Mouse (Mus musculus) adrenal gland, postnatal 10 days (tissue): ENCODE results near the gene Mcemp1. TPM values are rescaled to one million over a fixed set of nuclear protein-coding genes. Genes with fewer than 3 reads are reported as not detected.

Source experiments
- total RNA-seq, 2 experiments: library from RNA; stranded (reverse); gene quantifications; 2 replicates each; pipeline ENCODE4 v1.2.3; 2021

The Mcemp1 gene
- total RNA-seq, 2 experiments from 2014 or later: 1.2 to 1.7 TPM

Other genes with a start within 250 kb of the Mcemp1 start
- gene Pex11g, start 198.1 kb upstream of the Mcemp1 start, total RNA-seq: 10 to 100 TPM; 13.3 to 16.1 TPM
- gene Tex45, start 194.9 kb upstream of the Mcemp1 start, total RNA-seq: under 1 TPM in 1 of 2 experiments, not detected in 1; 0.27 TPM
- 10 to 100 TPM; 23.9 to 25.3 TPM for gene Zfp358, start 172.6 kb upstream of the Mcemp1 start, total RNA-seq
- gene Mcoln1, start 165.3 kb upstream of the Mcemp1 start, total RNA-seq: 10 to 100 TPM; 30.2 to 37.6 TPM
- gene Pnpla6, start 150.4 kb upstream of the Mcemp1 start, total RNA-seq: 10 to 100 TPM; 24.2 to 39.3 TPM
- gene C330021F23Rik, start 97.8 kb upstream of the Mcemp1 start, total RNA-seq: 1 to 10 TPM in 1 of 2 experiments, under 1 TPM in 1; 0.61 to 1.9 TPM
- gene Camsap3, start 78.5 kb upstream of the Mcemp1 start, total RNA-seq: 10 to 100 TPM in 1 of 2 experiments, 1 to 10 TPM in 1; 9.1 to 13.8 TPM
- 10 to 100 TPM; 33.1 to 33.9 TPM for gene Xab2, start 44.4 kb upstream of the Mcemp1 start, total RNA-seq
- 100 to 1,000 TPM; 104 to 118 TPM for gene Pet100, start 44.2 kb upstream of the Mcemp1 start, total RNA-seq
- not detected for gene Pcp2, start 40.2 kb upstream of the Mcemp1 start, total RNA-seq
- 10 to 100 TPM; 70.1 to 89.1 TPM for gene Stxbp2, start 34.8 kb upstream of the Mcemp1 start, total RNA-seq
- 10 to 100 TPM in 1 of 2 experiments, 1 to 10 TPM in 1; 3.7 to 33.4 TPM for gene Retn, start 10.0 kb upstream of the Mcemp1 start, total RNA-seq
- gene Fcor, start 6.6 kb downstream of the Mcemp1 start, total RNA-seq: 10 to 100 TPM; 28.3 to 29.9 TPM
- 10 to 100 TPM; 19.5 to 23.1 TPM for gene Trappc5, start 10.5 kb downstream of the Mcemp1 start, total RNA-seq
- 1 to 10 TPM; 2.5 to 3.4 TPM for gene Fcer2a, start 28.4 kb downstream of the Mcemp1 start, total RNA-seq
- gene Clec4g, start 54.9 kb downstream of the Mcemp1 start, total RNA-seq: 10 to 100 TPM in 1 of 2 experiments, 1 to 10 TPM in 1; 7.4 to 14.3 TPM
- under 1 TPM; 0.63 to 0.79 TPM for gene Cd209a, start 83.2 kb downstream of the Mcemp1 start, total RNA-seq
- gene Cd209e, start 188.6 kb downstream of the Mcemp1 start, total RNA-seq: not detected
- 1 to 10 TPM in 1 of 2 experiments, under 1 TPM in 1; 0.88 to 1.3 TPM for gene Cd209d, start 212.8 kb downstream of the Mcemp1 start, total RNA-seq